Mouse (Mus musculus) ES-Bruce4 (cell line): ENCODE data around the gene Minar1. TPM values are rescaled to one million over a fixed set of nuclear protein-coding genes. Genes with fewer than 3 reads are reported as not detected.

Experiments used
- H3K27ac ChIP-seq: 2 replicates; pipeline ENCODE4 v1.5.1; 2012; ENCODE audit warnings: low read length, inconsistent platforms; ENCODE audit not compliant: insufficient read depth
- H3K27me3 ChIP-seq: 2 replicates; pipeline ENCODE4 v1.6.1; 2012; ENCODE audit warnings: mild to moderate bottlenecking, low read length, inconsistent platforms; ENCODE audit not compliant: control insufficient read depth, poor library complexity, insufficient read depth, severe bottlenecking
- H3K36me3 ChIP-seq: 2 replicates; pipeline ENCODE4 v1.6.1; 2012; ENCODE audit warnings: inconsistent platforms, mild to moderate bottlenecking, low read length, moderate library complexity; ENCODE audit not compliant: control insufficient read depth, poor library complexity, insufficient read depth, severe bottlenecking
- H3K4me1 ChIP-seq: one replicate; pipeline ENCODE4 v1.8.1; 2011; ENCODE audit warnings: low read length; ENCODE audit not compliant: control insufficient read depth, insufficient read depth
- H3K4me3 ChIP-seq: 2 replicates; pipeline ENCODE4 v1.5.1; 2011; ENCODE audit warnings: low read depth, mild to moderate bottlenecking, low read length
- H3K9ac ChIP-seq: 2 replicates; pipeline ENCODE4 v1.6.1; 2012; ENCODE audit warnings: low read depth, mild to moderate bottlenecking, inconsistent platforms; ENCODE audit not compliant: poor library complexity, severe bottlenecking
- H3K9me3 ChIP-seq: replicated peaks from 2 replicates; pipeline ENCODE4 v1.6.1; 2012; ENCODE audit warnings: mild to moderate bottlenecking, low read length, inconsistent platforms; ENCODE audit not compliant: control insufficient read depth, poor library complexity, insufficient read depth, severe bottlenecking
- CTCF ChIP-seq: IDR thresholded peaks from one replicate; pipeline ENCODE4 v1.8.1; 2011; ENCODE audit warnings: low read depth, low read length
- EP300 ChIP-seq: IDR thresholded peaks from 2 replicates; pipeline ENCODE4 v1.6.1; 2011; ENCODE audit warnings: low read depth, low read length; ENCODE audit not compliant: insufficient read depth
- POLR2A ChIP-seq: IDR thresholded peaks from one replicate; pipeline ENCODE4 v1.8.1; 2011; ENCODE audit warnings: low read length; ENCODE audit not compliant: insufficient read depth
- polyA plus RNA-seq: library from polyadenylated mRNA; stranded (reverse); fragments of >200 nt; gene quantifications from 2 replicates; pipeline ENCODE4 v1.2.4, GENCODE M21; 2011; ENCODE audit warnings: low read depth; ENCODE audit not compliant: missing spikeins, insufficient read depth, insufficient read length

Gene Minar1
- polyA plus RNA-seq, 1 experiment = 0.10 TPM

- Histone ChIP-seq H3K9me3 (no peaks in the 10 kb centered on the region), H3K4me3 (no peak overlapping the region), H3K27me3 (no peaks in the 10 kb centered on the region), H3K36me3 (no peaks in the 10 kb centered on the region), H3K9ac (no peak overlapping the region), H3K27ac (no peak overlapping the region), H3K4me1 (no peaks in the 10 kb centered on the region)
- TF ChIP-seq EP300 = no peak
- no peak for TF ChIP-seq CTCF
- no peak for TF ChIP-seq POLR2A
Measured at GRCm38 (mm10) chr9:89552663-89553062, 70.3 kb downstream of the Minar1 start.

Other genes with a start within 250 kb of the Minar1 start
- 12.8 and 18.8 TPM in 2 replicates for gene Tmed3, start 81.9 kb upstream of the Minar1 start, polyA plus RNA-seq
- gene Ankrd34c, start 115.3 kb upstream of the Minar1 start, polyA plus RNA-seq = not detected in 2 replicates